Mouse (Mus musculus) small intestine, adult 10 weeks (tissue): ENCODE results near the gene Ube2r2. TPM values are rescaled to one million over a fixed set of nuclear protein-coding genes. Genes with fewer than 3 reads are reported as not detected.

ENCODE experiments used
- polyA plus RNA-seq: library from polyadenylated mRNA; stranded (reverse); fragments of 350-450 nt; fragmentation: Illumina TruSeq; extraction: RNeasy Lipid Tissue Mini Kit (QIAGEN cat#74804); gene quantifications from one replicate; pipeline ENCODE4 v1.2.3, GENCODE M21; 2014; ENCODE audit warnings: low replicate concordance

Gene Ube2r2
- polyA plus RNA-seq: 102 TPM

DNA sequence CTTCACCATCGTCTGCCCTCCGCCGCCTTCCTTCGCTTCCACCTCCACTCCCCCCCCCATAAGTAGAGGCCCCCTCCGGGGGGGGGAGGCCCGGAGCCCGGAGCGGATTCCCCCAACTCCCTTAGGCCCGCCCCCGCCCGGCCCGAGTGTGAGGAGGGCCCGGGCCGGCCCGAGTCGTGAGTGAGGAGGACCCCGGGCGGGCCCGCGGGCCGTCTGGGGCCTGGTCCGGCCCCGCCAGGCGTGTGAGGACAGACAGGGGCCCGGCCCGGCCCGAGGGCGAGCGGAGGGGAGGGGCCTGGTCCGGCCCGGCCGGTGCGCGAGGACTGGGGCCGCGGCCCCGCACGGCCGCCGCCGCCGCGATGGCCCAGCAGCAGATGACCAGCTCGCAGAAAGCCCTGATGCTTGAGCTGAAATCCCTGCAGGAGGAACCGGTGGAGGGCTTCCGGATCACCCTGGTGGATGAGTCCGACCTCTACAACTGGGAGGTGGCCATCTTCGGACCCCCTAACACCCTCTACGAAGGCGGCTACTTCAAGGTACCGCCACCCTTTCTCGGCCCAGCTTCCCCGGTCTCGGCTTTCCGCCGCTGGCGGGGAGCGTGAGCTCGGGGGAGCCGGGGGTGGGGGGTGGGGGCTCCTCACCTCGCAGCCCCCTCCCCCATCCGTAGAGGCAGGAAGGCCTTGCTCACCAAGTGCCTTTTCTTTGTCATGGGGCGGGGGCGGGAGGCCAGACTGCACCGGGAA is at the start of gene Ube2r2:
Ube2r2 (plus strand) TSS at position 33 of the 743 bp plus-strand sequence.

DNA sequence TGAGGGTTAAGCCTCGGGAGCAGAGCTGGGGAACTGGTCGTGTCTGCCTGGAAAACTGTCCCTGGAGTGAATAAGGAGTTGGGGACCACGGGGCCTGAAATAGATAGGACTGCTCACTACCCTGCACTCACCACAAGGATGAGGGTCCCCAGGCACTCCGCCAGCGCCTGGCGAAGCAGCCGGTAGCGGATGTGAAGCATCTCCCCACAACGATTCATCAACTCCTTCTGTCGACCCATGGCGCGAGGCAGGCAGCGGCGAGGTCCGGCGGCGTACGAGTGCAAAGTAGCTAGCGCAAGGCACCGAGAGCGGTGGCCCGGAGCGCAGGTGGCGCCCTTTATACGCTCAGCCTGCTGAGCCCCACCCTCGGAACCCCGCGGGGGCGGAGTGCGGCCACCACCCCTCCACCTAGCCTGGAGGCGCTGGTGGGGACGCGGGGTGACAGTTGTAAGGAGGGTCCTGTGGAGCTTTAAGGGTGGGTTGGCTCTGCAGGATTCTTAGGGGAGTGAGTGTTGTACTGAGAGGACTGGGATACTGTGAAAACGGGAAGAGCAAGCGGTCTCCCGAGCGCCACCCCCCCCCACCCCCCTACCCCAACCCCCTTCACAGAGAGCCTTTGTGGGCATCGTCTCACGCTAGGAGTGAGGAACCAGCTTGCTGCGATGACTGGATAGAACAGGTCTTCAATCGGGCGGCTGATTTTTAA is 37.5 kb upstream of the Ube2r2 start, which contains the start of gene Aqp3:
Aqp3 (minus strand) TSS at position 313 of the 706 bp plus-strand sequence.

DNA sequence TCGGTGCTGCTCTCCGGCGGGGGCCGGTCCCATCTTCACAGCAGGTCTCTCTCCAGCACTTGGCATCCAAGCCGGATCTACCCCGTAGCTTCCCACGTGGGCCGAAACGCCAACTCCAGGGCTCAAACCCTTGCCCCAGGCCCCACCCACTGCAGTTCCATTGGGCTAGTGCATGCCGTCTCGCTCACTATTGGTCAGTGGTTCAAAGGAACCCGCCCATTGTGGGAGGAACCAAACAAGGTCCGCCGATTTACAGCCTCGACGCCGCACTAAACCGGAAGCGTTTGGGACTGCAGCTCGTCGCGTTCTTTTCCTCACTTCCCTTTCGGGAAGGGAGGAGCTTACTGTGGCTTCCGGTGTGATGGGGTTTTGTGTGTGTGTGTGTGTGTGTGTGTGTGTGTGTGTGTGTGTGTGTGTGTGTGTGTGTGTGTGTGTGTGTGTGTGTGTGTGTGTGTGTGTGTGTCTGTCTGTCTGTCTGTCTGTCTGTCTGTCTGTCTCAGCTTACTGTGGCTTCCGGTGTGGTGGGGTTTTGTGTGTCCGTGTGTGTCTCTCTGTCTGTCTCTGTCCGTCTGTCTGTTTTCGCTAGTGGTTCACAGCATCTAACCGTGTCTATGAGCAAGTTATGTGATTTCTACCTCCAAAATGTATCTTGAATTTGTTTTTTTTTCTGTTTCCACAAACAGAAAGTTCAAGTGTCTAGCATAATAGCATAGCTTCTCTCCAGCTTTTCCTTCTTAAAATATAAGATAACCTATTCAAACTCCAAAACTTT is 11.2 kb upstream of the Ube2r2 start, which contains the start of gene Nol6:
Nol6 (minus strand) TSS at position 276 of the 772 bp plus-strand sequence.

Other genes starting within 250 kb of the Ube2r2 start
- gene Spink4, start 215.7 kb upstream of the Ube2r2 start, polyA plus RNA-seq: 63.6 TPM
- 503 TPM for gene Bag1, start 187.4 kb upstream of the Ube2r2 start, polyA plus RNA-seq
- gene Chmp5, start 187.3 kb upstream of the Ube2r2 start, polyA plus RNA-seq: 243 TPM
- gene Nfx1, start 164.8 kb upstream of the Ube2r2 start, polyA plus RNA-seq: 40.5 TPM
- 16.7 TPM for gene Aqp7, start 87.6 kb upstream of the Ube2r2 start, polyA plus RNA-seq
- gene Aqp3, start 37.6 kb upstream of the Ube2r2 start, polyA plus RNA-seq: 11.1 TPM
- 0.52 TPM for gene Nol6, start 11.3 kb upstream of the Ube2r2 start, polyA plus RNA-seq
- 19.6 TPM for gene Ubap2, start 139.4 kb downstream of the Ube2r2 start, polyA plus RNA-seq
- gene Dcaf12, start 179.1 kb downstream of the Ube2r2 start, polyA plus RNA-seq: 26.2 TPM
- gene Ubap1, start 213.3 kb downstream of the Ube2r2 start, polyA plus RNA-seq: 57.6 TPM